Mouse (Mus musculus) CH12.LX (cell line): Measurements from ENCODE around the gene Usp12. TPM values are rescaled to one million over a fixed set of nuclear protein-coding genes. Genes with fewer than 3 reads are reported as not detected.

Experiments used
- DNase-seq: peaks from one replicate; pipeline ENCODE4 v3.0.0-alpha.2; 2013; ENCODE audit errors: extremely low read depth
- H3K27ac ChIP-seq: 2 replicates; pipeline ENCODE4 v1.5.1; 2012; ENCODE audit warnings: low read depth, mild to moderate bottlenecking, control low read depth, moderate library complexity; ENCODE audit not compliant: insufficient read depth
- H3K27me3 ChIP-seq: replicated peaks from 2 replicates; pipeline ENCODE3; 2012; ENCODE audit warnings: inconsistent platforms
- H3K36me3 ChIP-seq, 2 experiments: replicated peaks in 1 of 2; 2 replicates each; pipeline versions ENCODE3 to v1.6.1; 2012; ENCODE audit warnings: inconsistent platforms in 1 of 2, low read length in 1 of 2, mild to moderate bottlenecking in 1 of 2, mixed read lengths in 1 of 2, moderate library complexity in 1 of 2; ENCODE audit not compliant: control insufficient read depth in 1 of 2, insufficient read depth in 1 of 2
- H3K4me1 ChIP-seq, 2 experiments: 2 replicates each; pipeline ENCODE4 v1.6.1; 2012; ENCODE audit warnings: inconsistent platforms in 1 of 2, moderate library complexity in 1 of 2; ENCODE audit not compliant: insufficient read depth in 2 of 2, control insufficient read depth in 1 of 2
- H3K4me2 ChIP-seq: 2 replicates; pipeline ENCODE4 v1.6.1; 2012; ENCODE audit warnings: low read depth, mild to moderate bottlenecking, control low read depth; ENCODE audit not compliant: poor library complexity, insufficient read depth, severe bottlenecking
- H3K4me3 ChIP-seq, 3 experiments: fragments of 150-350 bp in 1 of 3; sonication (generic) in 1 of 3; replicated peaks in 1 of 3; 2 replicates each; pipeline versions ENCODE3 to v1.5.1; 2011 to 2012; ENCODE audit warnings: low read depth in 2 of 3, low read length in 2 of 3, mild to moderate bottlenecking in 2 of 3, moderate library complexity in 2 of 3, control low read depth in 1 of 3, improper control_type of control experiment in 1 of 3, inconsistent platforms in 1 of 3, mixed read lengths in 1 of 3; ENCODE audit not compliant: poor library complexity in 1 of 3
- H3K79me2 ChIP-seq: replicated peaks from 2 replicates; pipeline ENCODE4 v1.6.1; 2012; ENCODE audit warnings: mild to moderate bottlenecking, moderate library complexity; ENCODE audit not compliant: control insufficient read depth, poor library complexity, insufficient read depth, severe bottlenecking; ENCODE audit errors: extremely low read depth
- H3K9ac ChIP-seq: 2 replicates; pipeline ENCODE4 v1.6.1; 2012; ENCODE audit warnings: low read depth, mild to moderate bottlenecking, control low read depth, moderate library complexity; ENCODE audit not compliant: insufficient read depth
- H3K9me3 ChIP-seq: replicated peaks from 2 replicates; pipeline ENCODE3; 2012; ENCODE audit warnings: low read length, inconsistent platforms, mixed read lengths
- BHLHE40 ChIP-seq: IDR thresholded peaks from 2 replicates; pipeline ENCODE4 v1.6.1; 2011; ENCODE audit warnings: mild to moderate bottlenecking, low read depth, low read length, improper control_type of control experiment
- CHD2 ChIP-seq: IDR thresholded peaks from 2 replicates; pipeline ENCODE4 v1.6.1; 2011; ENCODE audit warnings: low read length, improper control_type of control experiment
- E2F4 ChIP-seq: IDR thresholded peaks from 2 replicates; pipeline ENCODE4 v1.6.1; 2011; ENCODE audit warnings: low read depth, low read length, improper control_type of control experiment; ENCODE audit not compliant: insufficient replicate concordance
- ELF1 ChIP-seq: IDR thresholded peaks from 2 replicates; pipeline ENCODE4 v1.6.1; 2014; ENCODE audit warnings: low read depth, mild to moderate bottlenecking, inconsistent platforms, low read length, improper control_type of control experiment
- EP300 ChIP-seq: IDR thresholded peaks from 2 replicates; pipeline ENCODE4 v1.6.1; 2011; ENCODE audit warnings: low read length, improper control_type of control experiment
- HCFC1 ChIP-seq: IDR thresholded peaks from 2 replicates; pipeline ENCODE4 v1.6.1; 2012; ENCODE audit warnings: low read depth, mild to moderate bottlenecking, inconsistent platforms, low read length, improper control_type of control experiment
- JUN ChIP-seq: IDR thresholded peaks from 2 replicates; pipeline ENCODE4 v1.6.1; 2011; ENCODE audit warnings: low read depth, mild to moderate bottlenecking, low read length, improper control_type of control experiment, moderate library complexity; ENCODE audit not compliant: insufficient read depth
- JUND ChIP-seq: conservative IDR thresholded peaks from 2 replicates; pipeline ENCODE4 v1.6.1; 2011; ENCODE audit warnings: low read depth, low read length, improper control_type of control experiment
- KAT2A ChIP-seq: IDR thresholded peaks from 2 replicates; pipeline ENCODE4 v1.6.1; 2012; ENCODE audit warnings: low read length, improper control_type of control experiment, inconsistent platforms; ENCODE audit not compliant: insufficient replicate concordance
- MAFK ChIP-seq: IDR thresholded peaks from 2 replicates; pipeline ENCODE4 v1.6.1; 2011; ENCODE audit warnings: low read length, improper control_type of control experiment; ENCODE audit not compliant: insufficient replicate concordance
- MAZ ChIP-seq: IDR thresholded peaks from 2 replicates; pipeline ENCODE4 v1.6.1; 2012; ENCODE audit warnings: low read depth, mild to moderate bottlenecking, inconsistent platforms, low read length, improper control_type of control experiment, moderate library complexity
- MEF2A ChIP-seq: IDR thresholded peaks from 2 replicates; pipeline ENCODE4 v1.6.1; 2014; ENCODE audit warnings: low read depth, mild to moderate bottlenecking, inconsistent platforms, low read length, improper control_type of control experiment, borderline replicate concordance
- MXI1 ChIP-seq: IDR thresholded peaks from 2 replicates; pipeline ENCODE4 v1.6.1; 2011; ENCODE audit warnings: mild to moderate bottlenecking, low read depth, low read length, improper control_type of control experiment
- MYC ChIP-seq: IDR thresholded peaks from 2 replicates; pipeline ENCODE4 v1.6.1; 2011; ENCODE audit warnings: low read depth, mild to moderate bottlenecking, improper control_type of control experiment, low read length
- PAX5 ChIP-seq: IDR thresholded peaks from 2 replicates; pipeline ENCODE4 v1.6.1; 2012; ENCODE audit warnings: low read length, inconsistent platforms, mixed read lengths
- POLR2A ChIP-seq: IDR thresholded peaks from 2 replicates; pipeline ENCODE4 v1.6.1; 2011; ENCODE audit warnings: low read depth, mild to moderate bottlenecking, improper control_type of control experiment, low read length
- POLR2AphosphoS2 ChIP-seq: IDR thresholded peaks from 2 replicates; pipeline ENCODE4 v1.6.1; 2011; ENCODE audit warnings: low read depth, low read length, improper control_type of control experiment
- RCOR1 ChIP-seq: conservative IDR thresholded peaks from 2 replicates; pipeline ENCODE4 v1.6.1; 2012; ENCODE audit warnings: low read depth, mild to moderate bottlenecking, inconsistent platforms, low read length, improper control_type of control experiment
- SIN3A ChIP-seq: IDR thresholded peaks from 2 replicates; pipeline ENCODE4 v1.6.1; 2012; ENCODE audit warnings: low read length, improper control_type of control experiment, inconsistent platforms
- UBTF ChIP-seq: IDR thresholded peaks from 2 replicates; pipeline ENCODE4 v1.6.1; 2012; ENCODE audit warnings: low read depth, mild to moderate bottlenecking, inconsistent platforms, low read length, improper control_type of control experiment, moderate library complexity
- USF2 ChIP-seq: conservative IDR thresholded peaks from 2 replicates; pipeline ENCODE4 v1.6.1; 2011; ENCODE audit warnings: low read depth, low read length, improper control_type of control experiment
- ZNF384 ChIP-seq: IDR thresholded peaks from 2 replicates; pipeline ENCODE4 v1.6.1; 2012; ENCODE audit warnings: low read depth, low read length, improper control_type of control experiment, inconsistent platforms
- dilution Hi-C: fragments of 300-500 bp; cut with MboI; formaldehyde crosslinking; loops from 2 replicates; pipeline ENCODE4 v1.14.3; 2020; ENCODE audit warnings: low sequenced_read_pairs; ENCODE audit not compliant: extremely low pct_unique_long_range_greater_than_20kb, extremely low pct_ligation_motif_present
- in situ Hi-C: fragments of 300-500 bp; cut with MboI; formaldehyde crosslinking; loops from 3 replicates; pipeline ENCODE4 v1.14.3; 2019; ENCODE audit warnings: low sequenced_read_pairs, low pct_ligation_motif_present, low pct_unique_long_range_greater_than_20kb, mixed read lengths
- polyA plus RNA-seq: library from polyadenylated mRNA; unstranded; fragments of >175 nt; gene quantifications from 2 replicates; pipeline ENCODE4 v1.2.1, GENCODE M21; 2012; ENCODE audit warnings: low read depth; ENCODE audit not compliant: insufficient read length
- total RNA-seq, 2 experiments: library from RNA; depleted of rRNA; stranded (reverse); fragments of 300-350 nt in 1 of 2; fragments of >200 nt in 1 of 2; gene quantifications; 2 replicates each; pipeline ENCODE4 v1.2.3; 2012 to 2014

Gene Usp12
- total and polyA plus RNA-seq, 3 experiments, result 7.8 to 17.8 (median 10.1) TPM

GRCm38 (mm10) chr5:146713836-146714235, 81.0 kb downstream of the Usp12 start:
- H3K36me3 ChIP-seq, result no peaks in the 10 kb centered on the region
- DNase-seq, result no peak
- TF ChIP-seq USF2 (no peak), MEF2A (no peak)
- no peaks in the 10 kb centered on the region for H3K79me2 ChIP-seq
- dilution Hi-C loops, result no loop called here
- H3K27me3 ChIP-seq, result no peaks in the 10 kb centered on the region
- H3K9ac ChIP-seq, result no peak overlapping the region
- H3K27ac ChIP-seq, result no peak overlapping the region
- H3K4me2 ChIP-seq, result no peak overlapping the region
- H3K4me3 ChIP-seq, result no peak overlapping the region
- H3K4me1 ChIP-seq, result no peaks in the 10 kb centered on the region
- in situ Hi-C loops, result no loop called here
- no peaks in the 10 kb centered on the region for H3K9me3 ChIP-seq

DNA sequence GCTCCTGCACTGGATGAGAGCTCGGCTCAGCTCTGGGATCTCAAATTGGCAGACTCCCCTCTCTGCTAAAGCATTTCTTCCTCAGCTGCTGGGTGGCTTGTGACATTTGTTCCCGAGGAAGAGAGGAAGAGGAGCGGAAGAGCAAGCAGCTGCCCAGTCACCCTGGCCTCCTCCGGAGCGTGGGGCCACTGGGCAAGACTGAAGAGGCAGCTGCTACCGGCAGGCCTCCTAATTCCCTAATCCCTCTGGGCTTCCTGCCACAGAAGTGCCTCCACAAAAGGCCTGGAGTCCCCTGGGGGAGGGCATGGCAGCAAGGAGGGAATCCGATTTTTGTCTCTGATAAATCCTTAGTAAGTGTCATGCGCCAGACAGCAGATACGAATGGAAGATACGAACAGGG, 81.7 kb downstream of the Usp12 start:
- H3K4me3 ChIP-seq, result no peak overlapping the region
- TF ChIP-seq KAT2A (no peak), EP300 (no peak), PAX5 (no peak), MXI1 (no peak), JUND (no peak), E2F4 (no peak), MAZ (no peak), HCFC1 (no peak), CHD2 (no peak), ELF1 (no peak)
- TF ChIP-seq, all 38 proteins: peak for 0
- H3K4me1 ChIP-seq, result peaks cover 0 to 3% of the 10 kb centered on the region in 2 experiments; a peak in 1 of 4 replicates
- no peaks in the 10 kb centered on the region for H3K36me3 ChIP-seq
- DNase-seq, result no peak
- H3K79me2 ChIP-seq, result no peaks in the 10 kb centered on the region
- no peaks in the 10 kb centered on the region for H3K27me3 ChIP-seq
- dilution Hi-C loops, result no loop called here
- no peak overlapping the region for H3K4me2 ChIP-seq
- no peak overlapping the region for H3K27ac ChIP-seq
- in situ Hi-C loops, result no loop called here
- H3K9me3 ChIP-seq, result no peaks in the 10 kb centered on the region
- no peak overlapping the region for H3K9ac ChIP-seq

DNA sequence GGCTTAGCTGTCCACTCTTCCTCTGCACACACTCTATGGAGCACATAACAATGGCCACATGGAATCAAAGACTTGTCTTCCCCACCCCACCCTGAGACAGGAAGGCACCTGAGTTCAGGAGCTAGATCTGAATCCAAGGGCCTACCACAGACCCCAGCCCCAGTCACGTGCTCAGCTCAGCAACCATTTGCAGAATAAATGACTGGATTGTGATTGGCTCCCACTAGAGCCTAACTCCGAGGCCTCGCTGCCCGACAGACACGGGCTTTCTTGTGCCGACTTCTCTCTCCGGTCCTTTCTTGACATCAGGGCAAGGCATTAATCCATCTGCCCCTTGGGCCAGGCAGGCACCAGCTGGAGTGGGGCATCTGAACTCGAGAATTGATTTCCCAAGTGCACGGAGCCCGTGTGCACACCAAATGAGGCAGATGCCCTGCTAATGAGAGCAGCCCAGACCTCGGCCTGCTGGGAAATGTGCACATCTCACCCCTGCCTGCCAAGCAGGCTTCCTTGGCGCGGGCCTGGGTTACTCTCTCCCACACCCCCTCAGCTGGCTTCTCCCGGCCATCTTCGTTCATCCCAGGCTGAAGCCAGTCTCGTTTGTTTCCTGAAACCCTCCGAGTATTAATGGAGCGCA, 82.4 kb downstream of the Usp12 start:
- Histone ChIP-seq H3K27me3 (no peaks in the 10 kb centered on the region), H3K79me2 (no peaks in the 10 kb centered on the region), H3K9me3 (no peaks in the 10 kb centered on the region), H3K9ac (no peak overlapping the region), H3K27ac (no peak overlapping the region), H3K4me2 (no peak overlapping the region), H3K4me1 (peaks cover 0 to 6% of the 10 kb centered on the region in 2 experiments; a peak in 1 of 4 replicates), H3K4me3 (no peak overlapping the region), H3K36me3 (no peaks in the 10 kb centered on the region)
- dilution Hi-C loops (no loop called here), in situ Hi-C loops (no loop called here)
- TF ChIP-seq ZNF384 (no peak), POLR2A (no peak), RCOR1 (no peak), MAFK (no peak), MXI1 (no peak), KAT2A (no peak), ELF1 (no peak), UBTF (no peak), POLR2AphosphoS2 (no peak), SIN3A (no peak), MYC (no peak), BHLHE40 (no peak), MAZ (no peak), JUN (no peak)
- DNase-seq, result no peak
